Mouse (Mus musculus): Measurements from ENCODE around the gene Ccdc84.

GRCm38 (mm10) chr9:44399795-44400114 is 18.6 kb downstream of the Ccdc84 start:
- TF ChIP-seq CTCF (IDR thresholded peaks at IDR 0.05; ENCODE audit: low read depth, low read length) (no peak), GATA1 (IDR thresholded peaks at IDR 0.05; ENCODE audit: borderline replicate concordance, low read length) (no peak), TAL1 (conservative IDR thresholded peaks at IDR 0.05; ENCODE audit: low read depth, low read length) (no peak), GATA2 (IDR thresholded peaks at IDR 0.05; ENCODE audit: borderline replicate concordance, low read depth, low read length) (no peak), POLR2AphosphoS5 (IDR thresholded peaks at IDR 0.05; ENCODE audit: insufficient replicate concordance, low read depth, low read length) (no peak)

Data from G1E (cell line).